Mouse (Mus musculus) cerebellum, adult 8-10 months (tissue): ENCODE data around the gene Palm3.

Source experiments
- DNase-seq: peaks from one replicate; pipeline ENCODE4 v3.0.0; 2022

The Palm3 gene

DNA sequence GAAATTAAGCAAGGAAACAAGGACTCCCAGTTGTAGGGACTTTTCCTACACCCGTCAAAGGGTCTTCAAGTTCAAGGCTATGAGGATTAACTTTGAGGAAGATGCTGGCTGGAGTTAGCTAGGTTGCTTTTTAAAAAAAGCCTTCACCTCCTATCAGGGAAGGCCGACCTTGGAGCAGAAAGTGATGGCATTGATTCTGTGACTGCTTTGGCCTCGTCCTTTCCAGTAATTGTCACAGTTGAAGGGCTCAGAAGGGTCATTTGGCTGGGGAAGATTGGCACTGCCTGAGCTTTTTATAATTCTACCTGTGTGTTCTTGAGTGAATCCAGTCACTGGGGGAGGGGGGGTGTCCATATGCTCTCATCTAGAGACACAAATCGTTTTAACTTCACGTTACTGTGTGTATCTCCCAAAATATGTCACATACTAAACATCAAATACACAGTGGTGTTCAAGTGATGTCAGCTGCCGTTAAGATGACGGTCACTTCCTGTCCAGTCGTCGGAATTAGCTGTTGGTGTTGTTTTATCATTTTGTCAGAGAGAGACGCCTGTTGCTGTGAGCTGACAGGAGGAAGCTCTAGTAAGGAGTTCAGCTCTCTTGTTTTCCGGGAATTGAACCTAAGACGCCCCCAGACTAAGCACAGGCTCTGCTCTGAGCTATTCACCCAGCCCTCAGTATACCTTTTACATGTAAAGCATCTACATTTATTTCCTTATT, 47.2 kb downstream of the Palm3 start:
- no peak for DNase-seq

DNA sequence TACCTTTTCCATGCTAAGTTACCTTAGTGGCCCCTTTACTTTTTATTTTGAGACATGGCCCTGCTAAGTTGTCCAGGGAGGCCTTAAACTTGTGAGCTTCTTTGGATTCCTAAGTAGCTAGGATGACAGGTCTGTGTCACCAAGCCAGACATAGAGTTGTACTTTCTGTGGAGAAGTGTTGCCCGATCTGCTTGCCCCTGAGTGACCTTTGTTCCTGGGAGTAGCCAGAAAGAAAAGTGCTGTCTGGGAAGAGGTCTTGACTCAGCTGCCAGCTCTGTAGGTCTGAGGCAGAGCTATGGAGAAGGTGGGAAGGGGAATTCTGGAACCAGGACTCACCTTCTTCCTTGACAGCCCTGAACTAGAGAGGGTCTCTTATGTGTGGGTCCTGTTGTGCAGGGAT, 47.9 kb downstream of the Palm3 start:
- no peak for DNase-seq

DNA sequence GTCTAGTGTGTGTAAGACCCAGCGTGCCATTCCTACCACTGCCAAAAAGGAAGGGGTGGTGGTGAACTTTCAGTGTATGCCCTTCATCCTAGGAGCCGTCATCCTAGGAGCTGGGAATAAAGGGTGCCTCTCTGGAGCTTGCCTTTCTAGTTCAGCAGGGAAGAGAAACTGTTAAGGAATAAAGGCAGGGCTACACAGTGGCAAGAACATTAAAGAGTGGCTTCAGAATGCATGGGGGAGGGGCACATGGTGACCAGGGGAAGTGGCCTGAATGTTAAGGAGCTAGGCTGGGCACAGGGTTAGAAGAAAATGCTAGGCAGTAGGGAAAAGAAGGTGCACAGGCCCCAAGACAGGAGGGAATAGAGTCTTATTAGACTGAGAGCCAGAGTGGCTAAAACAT, 48.5 kb downstream of the Palm3 start:
- DNase-seq, result no peak

DNA sequence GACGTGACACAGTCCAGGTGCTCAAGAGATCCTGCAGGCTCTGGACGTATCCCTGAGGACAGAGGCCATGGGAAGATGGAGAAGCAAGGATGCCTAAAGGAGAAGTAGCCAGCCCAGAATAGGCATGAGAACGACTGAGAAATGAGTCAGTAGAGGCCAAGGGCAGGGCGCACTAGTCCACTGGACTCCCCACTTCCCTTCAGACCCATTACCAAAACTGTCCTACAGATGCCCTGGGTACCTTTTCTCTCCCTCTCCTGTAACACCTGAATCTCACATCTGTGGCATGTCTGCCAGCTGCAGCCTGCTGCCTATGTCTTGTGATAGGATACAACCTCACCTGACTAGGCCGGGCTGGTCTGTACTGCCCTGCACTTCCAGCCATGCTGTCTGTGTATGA, 49.0 kb downstream of the Palm3 start:
- no peak for DNase-seq

DNA sequence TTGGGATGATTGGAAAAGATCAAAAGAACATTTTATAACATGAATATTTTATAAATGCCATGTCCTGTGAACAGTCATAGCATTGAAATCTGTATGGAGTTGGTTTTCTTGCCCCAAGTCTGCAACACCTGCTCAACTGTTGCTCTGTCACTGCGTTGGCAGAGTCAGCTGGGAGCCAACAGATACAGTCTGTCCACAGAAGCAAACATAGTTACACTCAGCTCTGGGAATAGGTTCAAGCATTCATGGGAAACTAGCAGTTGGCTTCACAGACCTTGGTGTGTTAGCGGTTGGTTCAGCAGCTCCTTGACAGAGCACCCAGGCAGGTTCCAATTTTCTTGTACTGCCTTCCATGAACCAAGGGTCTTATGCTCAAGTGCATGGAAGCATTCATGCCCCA, 49.4 kb downstream of the Palm3 start:
- no peak for DNase-seq

DNA sequence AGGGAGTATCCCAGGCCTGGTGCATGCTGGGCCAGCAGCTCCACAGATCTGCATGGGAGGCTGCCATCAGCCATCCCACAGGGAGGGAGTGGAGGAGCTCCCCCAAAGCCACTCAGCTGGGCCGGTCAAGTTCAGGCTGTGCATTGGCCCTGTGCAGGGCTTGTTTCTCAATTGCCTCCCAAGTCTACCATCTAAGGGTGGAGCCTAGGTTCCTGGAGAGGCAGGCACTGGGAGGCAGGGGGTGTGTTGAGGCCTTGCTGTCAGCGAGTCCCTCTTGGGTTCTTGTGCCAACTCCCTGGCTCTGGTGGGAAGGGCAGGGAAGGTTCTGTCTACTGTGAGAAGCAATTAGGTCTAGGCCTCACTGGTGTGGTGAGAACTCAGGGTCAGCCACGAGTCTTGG, 50.6 kb downstream of the Palm3 start:
- no peak for DNase-seq

DNA sequence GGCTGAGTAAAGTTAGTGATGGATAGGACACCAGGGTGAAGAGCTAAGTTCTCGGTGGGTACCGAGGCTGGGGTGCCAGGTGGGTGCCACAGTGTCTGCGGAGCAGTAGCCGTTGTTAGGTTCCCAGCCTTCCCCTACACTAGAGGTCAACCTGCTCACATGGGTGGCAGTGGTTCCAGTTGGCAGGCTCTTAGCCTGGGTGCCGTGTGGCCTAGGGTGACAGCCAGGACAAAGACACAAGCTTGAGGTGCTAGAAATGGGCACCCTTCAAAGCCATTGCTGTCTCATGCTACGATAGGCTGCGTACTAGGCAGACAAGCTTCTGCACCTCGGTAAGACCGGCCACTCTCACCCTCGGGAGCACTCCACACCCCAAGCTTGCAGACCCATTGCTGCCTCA, 51.0 kb downstream of the Palm3 start:
- no peak for DNase-seq

DNA sequence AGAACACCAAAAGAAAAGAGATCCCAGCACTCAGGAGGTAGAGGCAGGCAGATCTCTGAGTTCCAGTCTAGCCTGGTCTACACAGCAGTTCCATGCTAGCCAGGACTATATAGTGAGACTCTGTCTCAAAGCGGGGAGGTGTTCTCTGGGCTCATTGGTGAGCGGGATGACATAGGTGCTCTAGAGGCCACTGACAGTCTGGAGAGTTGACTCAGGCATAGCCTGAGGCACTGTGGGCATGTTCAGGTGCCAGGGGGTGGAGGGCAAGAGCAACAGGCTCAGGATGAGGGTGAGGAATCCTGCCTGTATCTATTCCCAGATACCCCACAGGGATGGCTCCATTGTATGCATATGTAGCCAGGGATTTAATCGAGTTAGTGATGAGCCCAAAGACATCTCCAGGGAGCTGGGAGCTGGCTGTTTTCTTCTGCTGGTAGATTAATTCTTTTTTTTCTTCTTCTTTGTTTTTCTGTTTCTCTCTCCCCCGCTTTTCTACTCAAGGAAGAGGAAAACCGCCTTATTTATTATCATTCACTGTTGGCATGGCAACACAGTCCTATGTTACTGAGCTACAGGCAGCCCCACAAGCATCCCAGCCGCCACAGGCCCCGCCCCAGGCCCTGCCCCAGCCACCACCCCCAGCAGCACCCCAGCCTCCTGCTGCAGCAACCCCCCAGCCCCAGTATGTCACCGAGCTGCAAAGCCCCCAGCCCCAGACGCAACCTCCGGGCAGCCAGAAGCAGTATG, 52.1 kb downstream of the Palm3 start:
- no peak for DNase-seq

DNA sequence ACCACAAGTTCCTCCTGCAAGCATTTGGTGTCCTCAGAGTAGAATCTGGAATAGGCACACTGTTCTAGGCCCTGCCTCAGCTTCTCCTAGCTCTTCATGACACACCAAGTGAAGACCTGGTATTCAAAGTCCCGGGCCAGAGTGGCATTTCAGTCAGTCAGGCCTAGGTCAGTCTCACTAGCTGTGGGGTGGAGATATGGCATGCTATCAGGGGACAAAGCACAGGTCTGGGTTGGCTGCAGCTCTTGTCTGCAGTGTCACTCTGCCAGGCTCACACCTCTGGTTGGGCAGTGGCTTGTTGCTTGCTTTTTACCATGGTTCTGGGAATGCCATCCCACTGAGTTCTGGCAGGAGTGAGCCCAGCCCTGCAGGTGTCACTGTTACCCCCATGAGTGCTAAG, 55.1 kb downstream of the Palm3 start:
- no peak for DNase-seq

DNA sequence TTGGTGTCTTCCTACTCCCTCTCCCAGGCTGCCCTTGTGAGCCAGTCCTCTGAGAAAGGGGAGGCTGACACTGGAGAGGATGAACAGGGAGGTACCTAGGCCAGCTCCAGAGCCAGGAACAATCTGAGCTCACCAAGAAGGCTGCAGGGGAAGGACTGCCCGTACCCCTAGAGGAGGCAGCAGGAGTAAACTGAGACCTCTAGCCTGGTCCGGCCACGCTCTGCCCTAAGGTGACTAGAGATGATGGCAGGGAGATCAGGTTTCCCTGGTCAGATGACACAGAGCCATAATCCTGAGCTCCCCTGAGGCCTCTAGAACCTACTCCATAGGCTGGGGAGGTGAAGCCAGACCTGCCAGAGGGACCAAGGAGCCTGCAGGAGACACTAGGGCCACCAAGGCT, 55.6 kb downstream of the Palm3 start:
- no peak for DNase-seq

DNA sequence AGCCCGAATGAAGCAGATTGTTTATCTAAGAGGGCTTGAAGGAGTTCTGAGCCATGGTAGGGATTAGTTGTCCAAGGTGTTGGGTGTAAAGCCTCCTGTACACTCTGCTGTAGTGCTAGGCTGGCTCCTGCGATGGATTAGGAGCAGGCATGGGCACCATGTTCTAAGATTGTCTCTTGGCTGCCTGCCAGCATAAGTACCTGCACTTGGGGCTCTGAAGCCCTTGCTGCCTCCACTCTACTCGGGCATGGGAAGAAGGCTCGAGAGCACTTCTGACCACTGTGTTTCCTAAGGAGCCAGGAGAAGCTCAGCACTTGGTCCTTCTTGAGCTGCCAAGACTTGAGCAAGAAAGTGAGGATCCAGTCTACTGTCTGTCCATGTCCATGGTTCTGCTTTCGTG, 57.9 kb downstream of the Palm3 start:
- no peak for DNase-seq
